Mouse (Mus musculus): ENCODE results near the gene Unc5a. TPM values are rescaled to one million over a fixed set of nuclear protein-coding genes. Genes with fewer than 3 reads are reported as not detected.
A peak's percentile ranks its signal among the peaks of the same experiment; 100 is the strongest.

Unc5a gene
- polyA plus RNA-seq, 1 experiment from 2014 or later = 7.2 TPM

DNA sequence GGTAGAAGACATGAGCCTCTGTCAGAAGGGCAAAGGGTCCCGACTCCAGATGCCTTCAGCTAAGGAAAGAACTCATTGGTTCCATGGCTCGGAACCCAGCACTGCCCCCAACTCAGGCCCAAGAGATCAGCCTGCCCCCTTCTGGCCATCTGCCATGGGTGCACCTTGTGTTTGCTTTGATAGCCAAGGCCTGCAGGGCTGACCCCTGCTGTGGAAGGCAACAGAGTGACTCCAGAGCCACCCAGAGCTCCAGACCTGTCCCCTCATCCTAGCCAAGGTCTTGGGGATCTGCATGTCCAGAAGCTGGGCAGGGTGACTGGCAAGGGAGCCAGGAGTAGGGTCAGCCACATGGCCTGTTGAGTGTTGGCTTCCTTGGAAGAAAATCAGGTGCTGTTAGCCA, 34.4 kb downstream of the Unc5a start:
- no peak overlapping the region for H3K4me2 ChIP-seq
- H3K27me3 ChIP-seq = peaks cover 67% of the 10 kb centered on the region
- H3K4me3 ChIP-seq = no peak overlapping the region
- ATAC-seq = no peak
- peaks cover 54% of the 10 kb centered on the region for H3K4me1 ChIP-seq
- no peak overlapping the region for H3K9ac ChIP-seq
- WGBS = 63% methylated on average over 2 of the region's 2 CpGs
- no peak overlapping the region for H3K27ac ChIP-seq
- no peaks in the 10 kb centered on the region for H3K9me3 ChIP-seq (replicated peaks)
- H3K36me3 ChIP-seq (ENCODE audit: poor library complexity, severe bottlenecking) = no peaks in the 10 kb centered on the region

DNA sequence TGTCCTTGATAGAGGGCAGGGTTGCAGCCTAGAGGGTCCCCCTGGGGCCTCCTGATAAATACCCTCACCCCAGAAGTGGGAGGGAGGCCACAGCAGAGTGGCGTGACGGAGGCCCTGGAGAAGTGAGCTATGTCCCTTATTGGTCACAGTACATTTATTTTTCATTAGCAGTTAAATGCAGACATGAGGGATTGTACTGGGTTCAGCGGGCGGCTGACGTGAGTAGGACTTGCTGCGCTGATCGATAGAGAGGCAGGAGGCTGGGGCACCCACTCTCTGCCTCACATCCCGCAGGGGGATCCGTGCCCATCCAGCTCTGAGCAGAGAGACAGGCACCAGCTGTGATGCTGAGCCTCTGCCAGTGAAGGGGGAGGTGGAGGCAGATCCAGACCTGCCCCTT, 38.2 kb downstream of the Unc5a start:
- H3K9me3 ChIP-seq (replicated peaks) = no peaks in the 10 kb centered on the region
- no peak overlapping the region for H3K27ac ChIP-seq
- H3K4me1 ChIP-seq = peaks cover 25% of the 10 kb centered on the region
- H3K4me2 ChIP-seq = no peak overlapping the region
- H3K36me3 ChIP-seq (ENCODE audit: poor library complexity, severe bottlenecking) = no peaks in the 10 kb centered on the region; the same call in 1 of the 2 replicates
- no peak overlapping the region for H3K9ac ChIP-seq
- 85% methylated on average over 9 of the region's 9 CpGs for WGBS
- peaks cover 48% of the 10 kb centered on the region for H3K27me3 ChIP-seq
- no peak overlapping the region for H3K4me3 ChIP-seq
- ATAC-seq = peak; percentile 33; the same call in 1 of the 2 replicates

DNA sequence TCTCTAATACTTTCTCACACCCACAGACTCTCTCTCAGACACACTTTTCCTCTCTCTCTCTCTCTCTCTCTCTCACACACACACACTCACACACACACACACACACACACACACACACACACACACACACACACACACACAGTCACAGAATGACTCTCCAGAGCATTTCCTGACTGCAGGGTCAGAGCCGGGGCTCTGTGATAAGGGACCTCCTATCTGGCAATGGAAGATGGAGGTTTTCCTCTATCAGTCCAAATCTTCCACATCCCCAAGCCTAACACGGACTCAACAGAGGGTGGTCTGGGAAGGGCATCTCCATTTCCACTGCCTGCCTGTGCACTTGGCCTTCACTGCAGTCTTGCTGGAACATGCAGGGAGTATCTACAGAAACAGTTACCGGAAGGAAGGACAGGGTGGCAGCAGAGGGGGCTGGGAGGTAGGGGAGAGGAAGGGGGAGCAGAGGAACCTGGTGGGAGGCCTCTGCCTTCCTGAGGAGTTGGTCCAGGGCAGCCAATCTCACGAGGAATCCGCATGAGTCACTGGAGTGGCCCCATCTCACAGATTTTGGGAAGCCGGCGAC, 39.1 kb downstream of the Unc5a start:
- Histone ChIP-seq H3K27me3 (peaks cover 39% of the 10 kb centered on the region), H3K9ac (no peak overlapping the region)
- ATAC-seq = no peak

DNA sequence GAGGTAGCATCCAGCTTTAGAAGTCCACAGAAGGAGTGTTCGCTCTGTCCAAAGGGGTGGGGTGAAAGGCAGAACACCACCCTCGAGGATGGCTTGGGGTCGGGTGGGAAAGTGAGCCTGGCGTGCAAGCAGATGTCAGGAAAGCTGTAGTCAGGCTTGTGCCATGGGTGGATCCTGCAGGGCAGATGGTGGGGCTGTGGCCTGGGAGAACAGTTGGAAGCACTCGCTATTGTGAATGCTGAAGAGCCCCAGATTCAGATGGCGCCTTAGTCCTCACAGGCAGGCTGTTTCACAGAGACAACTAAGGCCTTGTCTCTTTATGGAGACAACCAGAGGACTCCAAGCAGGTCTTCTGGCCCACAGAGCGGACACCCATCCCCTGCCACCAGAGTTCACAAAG, 43.0 kb downstream of the Unc5a start:
- WGBS = 87% methylated on average over 7 of the region's 7 CpGs
- Histone ChIP-seq H3K36me3 (ENCODE audit: poor library complexity, severe bottlenecking) (peaks cover 5% of the 10 kb centered on the region; the same call in 1 of the 2 replicates), H3K4me1 (peaks cover 44% of the 10 kb centered on the region), H3K9me3 (replicated peaks) (no peaks in the 10 kb centered on the region), H3K27me3 (peaks cover 10% of the 10 kb centered on the region; the same call in 1 of the 2 replicates), H3K4me3 (no peak overlapping the region), H3K27ac (no peak overlapping the region), H3K4me2 (no peak overlapping the region), H3K9ac (no peak overlapping the region)
- no peak for ATAC-seq

More for the DNA sequence above, 39.1 kb downstream of the Unc5a start:
- 58% methylated on average over 7 of the region's 7 CpGs for WGBS
- Histone ChIP-seq H3K27ac (no peak overlapping the region), H3K4me2 (no peak overlapping the region), H3K4me3 (no peak overlapping the region), H3K4me1 (peaks cover 27% of the 10 kb centered on the region), H3K36me3 (ENCODE audit: poor library complexity, severe bottlenecking) (no peaks in the 10 kb centered on the region; the same call in 1 of the 2 replicates), H3K9me3 (replicated peaks) (no peaks in the 10 kb centered on the region)

DNA sequence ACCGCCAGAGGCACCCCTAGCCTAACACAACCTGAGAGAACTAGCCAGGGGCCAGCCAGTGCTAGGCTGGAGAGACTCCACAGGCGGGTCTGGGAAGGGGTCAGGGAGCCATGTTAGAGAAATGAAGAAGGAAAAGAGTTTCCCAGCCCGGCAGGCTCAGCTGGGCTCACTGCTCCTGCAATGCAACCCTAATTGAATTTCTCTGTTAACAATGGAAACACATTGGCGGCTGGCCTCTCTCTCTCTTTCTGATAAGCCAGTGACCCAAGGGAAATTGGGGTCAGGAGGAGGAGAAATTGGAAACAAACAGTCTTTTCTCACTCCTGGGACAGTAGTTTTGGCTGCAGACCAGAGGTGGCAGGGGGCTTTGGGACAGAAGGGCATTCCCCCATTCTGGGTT, 45.4 kb downstream of the Unc5a start:
- Histone ChIP-seq H3K9me3 (replicated peaks) (no peaks in the 10 kb centered on the region), H3K36me3 (ENCODE audit: poor library complexity, severe bottlenecking) (peaks cover 11% of the 10 kb centered on the region; the same call in 1 of the 2 replicates), H3K27ac (peak overlapping the region; percentile 11; the same call in 1 of the 2 replicates), H3K9ac (no peak overlapping the region), H3K27me3 (peaks cover 10% of the 10 kb centered on the region; the same call in 1 of the 2 replicates), H3K4me3 (no peak overlapping the region), H3K4me2 (no peak overlapping the region), H3K4me1 (peaks cover 29% of the 10 kb centered on the region)
- WGBS = 8% methylated on average over 4 of the region's 4 CpGs
- ATAC-seq = peak; percentile 9; the same call in 1 of the 2 replicates

DNA sequence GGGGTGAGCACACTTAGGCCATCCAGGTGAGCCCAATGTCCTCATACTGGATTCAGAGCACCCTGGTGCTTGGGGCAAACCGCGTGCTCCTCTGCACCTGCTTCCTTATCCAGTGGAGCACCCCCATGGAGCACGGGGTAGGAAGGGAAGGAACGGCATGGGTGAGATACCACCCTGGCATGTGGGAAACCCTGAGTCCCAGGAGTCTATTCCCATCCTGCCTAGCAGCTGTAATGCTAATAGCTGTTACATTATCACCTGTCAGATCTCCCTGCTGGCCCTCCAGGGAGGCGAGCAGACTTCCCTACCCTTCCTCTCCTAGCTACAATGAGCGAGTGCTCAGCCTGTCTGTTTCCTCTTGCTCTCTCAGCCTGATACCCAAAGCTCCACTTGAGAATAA, 46.0 kb downstream of the Unc5a start:
- ATAC-seq = 0 out of 2 replicates have a peak, but pooled peaks have one; percentile 11
- Histone ChIP-seq H3K4me3 (no peak overlapping the region), H3K9me3 (replicated peaks) (no peaks in the 10 kb centered on the region), H3K4me2 (no peak overlapping the region), H3K4me1 (peaks cover 29% of the 10 kb centered on the region), H3K27ac (peak overlapping the region; percentile 11), H3K36me3 (ENCODE audit: poor library complexity, severe bottlenecking) (peaks cover 17% of the 10 kb centered on the region; the same call in 1 of the 2 replicates), H3K9ac (no peak overlapping the region), H3K27me3 (peaks cover 10% of the 10 kb centered on the region; the same call in 1 of the 2 replicates)
- WGBS = 54% methylated on average over 6 of the region's 6 CpGs

DNA sequence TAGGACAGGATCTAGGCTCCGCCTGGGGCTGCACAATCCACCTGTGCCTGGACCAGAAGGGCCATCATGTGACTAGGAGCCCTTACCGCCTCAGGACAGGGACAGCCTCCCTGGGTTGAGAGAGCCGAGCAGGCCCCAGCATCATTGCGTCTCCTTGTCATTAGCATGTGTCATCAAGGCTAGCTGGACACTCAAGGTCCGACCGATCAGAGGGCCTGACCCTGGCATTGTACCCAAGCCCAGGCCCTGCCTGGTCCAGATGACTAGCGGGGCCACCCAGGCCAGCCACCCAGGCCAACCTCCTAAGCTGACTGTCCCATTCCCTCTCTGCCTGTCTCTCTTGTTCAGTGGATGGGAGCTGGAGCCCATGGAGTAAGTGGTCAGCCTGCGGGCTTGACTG, 48.4 kb downstream of the Unc5a start:
- ATAC-seq = no peak
- WGBS = 87% methylated on average over 8 of the region's 8 CpGs
- no peaks in the 10 kb centered on the region for H3K9me3 ChIP-seq (replicated peaks)
- no peaks in the 10 kb centered on the region for H3K27me3 ChIP-seq
- H3K4me2 ChIP-seq = no peak overlapping the region
- H3K4me1 ChIP-seq = peaks cover 28% of the 10 kb centered on the region
- H3K4me3 ChIP-seq = no peak overlapping the region
- 0 out of 2 replicates have a peak, but pooled peaks cover 21% of the 10 kb centered on the region for H3K36me3 ChIP-seq (ENCODE audit: poor library complexity, severe bottlenecking)
- no peak overlapping the region for H3K9ac ChIP-seq
- no peak overlapping the region for H3K27ac ChIP-seq

DNA sequence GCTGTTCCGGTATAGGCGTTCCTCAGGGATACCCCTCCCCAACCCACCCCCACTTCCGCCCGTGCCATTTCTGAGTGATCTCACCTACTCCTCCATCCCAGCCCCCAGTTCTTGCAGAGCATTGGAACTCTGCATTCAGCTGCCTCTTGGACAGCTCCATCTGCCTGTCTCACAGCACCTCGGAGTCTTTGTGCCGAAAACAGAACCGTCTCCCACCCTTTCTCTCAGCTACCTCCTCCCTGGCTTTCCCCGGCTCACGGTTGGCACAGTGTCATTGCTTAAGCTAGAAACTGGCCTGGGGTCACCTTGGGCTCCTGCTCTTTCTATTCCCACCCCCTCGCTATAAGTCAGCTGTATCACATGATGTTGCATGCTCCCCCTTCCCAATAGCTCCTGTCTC, 51.2 kb downstream of the Unc5a start:
- Histone ChIP-seq H3K4me1 (peaks cover 13% of the 10 kb centered on the region), H3K9ac (no peak overlapping the region), H3K27ac (no peak overlapping the region), H3K36me3 (ENCODE audit: poor library complexity, severe bottlenecking) (peaks cover 27% of the 10 kb centered on the region; the same call in 1 of the 2 replicates), H3K4me2 (no peak overlapping the region), H3K27me3 (no peaks in the 10 kb centered on the region), H3K9me3 (replicated peaks) (no peaks in the 10 kb centered on the region), H3K4me3 (no peak overlapping the region)
- ATAC-seq = no peak
- 83% methylated on average over 10 of the region's 10 CpGs for WGBS

DNA sequence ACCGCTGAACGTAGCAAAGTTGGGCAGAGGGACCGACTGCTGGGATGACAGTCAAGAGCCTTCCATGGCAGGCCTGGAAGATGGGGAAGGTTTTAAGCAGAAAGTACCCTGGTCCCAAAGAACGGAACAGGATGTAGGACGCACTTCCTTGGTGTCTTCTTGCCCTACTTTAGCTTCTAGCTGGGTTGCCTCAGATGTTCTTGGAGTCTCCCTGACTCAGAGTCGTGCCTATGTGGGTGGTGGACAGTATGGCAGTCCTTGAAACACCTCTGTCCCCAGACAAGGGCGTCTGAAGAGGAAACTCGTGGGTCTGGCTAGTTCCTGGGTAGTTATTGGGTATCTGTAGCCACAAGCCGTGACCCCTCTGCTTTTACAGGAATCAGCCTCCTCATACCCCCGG, 52.9 kb downstream of the Unc5a start:
- H3K9me3 ChIP-seq (replicated peaks) = no peaks in the 10 kb centered on the region
- H3K4me3 ChIP-seq = no peak overlapping the region
- no peaks in the 10 kb centered on the region for H3K27me3 ChIP-seq
- WGBS = 88% methylated on average over 10 of the region's 10 CpGs
- no peak for ATAC-seq
- no peak overlapping the region for H3K4me2 ChIP-seq
- H3K27ac ChIP-seq = no peak overlapping the region
- H3K36me3 ChIP-seq (ENCODE audit: poor library complexity, severe bottlenecking) = peaks cover 22% of the 10 kb centered on the region; the same call in 1 of the 2 replicates
- H3K9ac ChIP-seq = no peak overlapping the region
- peaks cover 22% of the 10 kb centered on the region for H3K4me1 ChIP-seq

DNA sequence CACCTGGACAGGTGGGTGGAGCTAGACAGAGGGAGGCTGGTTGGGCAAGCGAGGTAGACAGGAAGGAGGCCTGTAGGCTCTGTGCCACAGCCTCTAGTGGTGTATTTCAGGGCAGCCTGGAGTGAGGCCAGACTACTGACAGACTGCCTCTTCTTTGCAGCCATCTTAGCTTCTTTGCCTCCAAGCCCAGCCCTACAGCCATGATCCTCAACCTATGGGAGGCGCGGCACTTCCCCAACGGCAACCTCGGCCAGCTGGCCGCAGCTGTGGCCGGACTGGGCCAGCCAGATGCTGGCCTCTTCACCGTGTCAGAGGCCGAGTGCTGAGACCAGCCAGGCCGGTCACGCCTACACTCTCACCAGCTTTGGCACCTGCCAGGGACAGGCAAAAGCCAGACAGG, 55.4 kb downstream of the Unc5a start:
- Histone ChIP-seq H3K36me3 (ENCODE audit: poor library complexity, severe bottlenecking) (peaks cover 15% of the 10 kb centered on the region; the same call in 1 of the 2 replicates), H3K9me3 (replicated peaks) (no peaks in the 10 kb centered on the region), H3K4me3 (no peak overlapping the region), H3K27me3 (no peaks in the 10 kb centered on the region), H3K27ac (no peak overlapping the region), H3K4me2 (no peak overlapping the region), H3K9ac (no peak overlapping the region), H3K4me1 (peaks cover 31% of the 10 kb centered on the region)
- no peak for ATAC-seq
- 76% methylated on average over 11 of the region's 11 CpGs for WGBS

DNA sequence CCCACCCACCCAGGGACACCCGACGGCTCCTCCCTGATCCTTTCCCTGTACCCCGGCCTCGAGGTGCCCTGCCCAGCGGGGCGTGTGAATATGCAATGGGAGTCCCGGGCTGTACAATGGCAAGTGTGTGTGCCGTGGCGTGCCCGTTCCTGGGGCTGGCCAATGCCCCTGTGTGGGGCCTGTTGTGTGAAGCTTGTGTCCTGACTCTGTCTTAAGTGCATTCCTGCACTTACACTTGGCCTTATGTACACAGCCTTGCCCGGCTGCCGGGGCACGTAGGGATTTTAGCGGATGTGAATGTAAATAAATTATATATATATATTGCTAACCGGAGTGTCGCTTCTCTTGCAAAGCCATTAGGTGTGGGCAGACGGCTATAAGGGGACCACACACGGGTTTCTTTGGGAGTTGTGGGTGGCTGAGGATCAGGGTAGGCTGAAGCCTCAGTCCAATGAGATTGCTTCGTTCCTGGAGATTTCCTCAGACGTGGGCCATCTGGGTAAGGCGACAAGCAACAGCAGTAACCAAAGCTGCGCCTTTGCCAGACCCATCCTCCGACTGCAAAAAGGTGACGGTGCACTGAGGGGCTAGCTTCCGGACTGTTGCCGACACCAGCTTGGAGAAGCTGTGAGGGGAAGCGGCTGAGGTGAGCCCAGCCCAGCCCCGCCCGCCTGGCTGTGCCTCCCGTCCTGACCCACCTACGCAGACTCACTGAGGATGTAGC, 56.6 kb downstream of the Unc5a start:
- no peak overlapping the region for H3K4me2 ChIP-seq
- H3K27ac ChIP-seq = no peak overlapping the region
- H3K9me3 ChIP-seq (replicated peaks) = no peaks in the 10 kb centered on the region
- WGBS = 73% methylated on average over 31 of the region's 31 CpGs
- H3K27me3 ChIP-seq = 0 out of 2 replicates have a peak, but pooled peaks cover 3% of the 10 kb centered on the region
- H3K36me3 ChIP-seq (ENCODE audit: poor library complexity, severe bottlenecking) = peaks cover 8% of the 10 kb centered on the region; the same call in 1 of the 2 replicates
- ATAC-seq = no peak
- no peak overlapping the region for H3K9ac ChIP-seq
- peaks cover 31% of the 10 kb centered on the region for H3K4me1 ChIP-seq
- no peak overlapping the region for H3K4me3 ChIP-seq

DNA sequence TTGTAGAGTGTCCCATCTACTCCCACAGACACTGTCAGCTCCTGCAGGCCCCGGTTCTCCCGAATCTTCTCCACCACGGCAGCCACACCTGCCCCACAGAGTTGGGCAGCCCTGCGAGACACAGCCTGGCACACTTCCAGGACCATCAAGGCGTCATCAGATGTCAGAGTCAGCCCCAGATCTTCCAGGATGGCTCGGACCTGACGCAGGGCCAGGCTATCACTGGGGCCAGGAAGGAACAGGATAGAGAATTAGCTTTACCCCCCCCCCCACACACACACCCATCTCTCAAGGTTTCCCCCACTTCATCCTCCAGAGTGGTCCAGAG, 57.2 kb downstream of the Unc5a start:
- H3K9me3 ChIP-seq (replicated peaks) = no peaks in the 10 kb centered on the region
- no peak overlapping the region for H3K4me2 ChIP-seq
- ATAC-seq = no peak
- H3K4me3 ChIP-seq = no peak overlapping the region
- H3K27me3 ChIP-seq = 0 out of 2 replicates have a peak, but pooled peaks cover 3% of the 10 kb centered on the region
- H3K9ac ChIP-seq = no peak overlapping the region
- H3K4me1 ChIP-seq = peaks cover 31% of the 10 kb centered on the region
- 75% methylated on average over 7 of the region's 7 CpGs for WGBS
- H3K27ac ChIP-seq = no peak overlapping the region
- peaks cover 8% of the 10 kb centered on the region; the same call in 1 of the 2 replicates for H3K36me3 ChIP-seq (ENCODE audit: poor library complexity, severe bottlenecking)

All from forebrain, embryonic 13.5 days (tissue).